ENCODE assay signal across 25 mouse cellular contexts in the genomic region with DNA sequence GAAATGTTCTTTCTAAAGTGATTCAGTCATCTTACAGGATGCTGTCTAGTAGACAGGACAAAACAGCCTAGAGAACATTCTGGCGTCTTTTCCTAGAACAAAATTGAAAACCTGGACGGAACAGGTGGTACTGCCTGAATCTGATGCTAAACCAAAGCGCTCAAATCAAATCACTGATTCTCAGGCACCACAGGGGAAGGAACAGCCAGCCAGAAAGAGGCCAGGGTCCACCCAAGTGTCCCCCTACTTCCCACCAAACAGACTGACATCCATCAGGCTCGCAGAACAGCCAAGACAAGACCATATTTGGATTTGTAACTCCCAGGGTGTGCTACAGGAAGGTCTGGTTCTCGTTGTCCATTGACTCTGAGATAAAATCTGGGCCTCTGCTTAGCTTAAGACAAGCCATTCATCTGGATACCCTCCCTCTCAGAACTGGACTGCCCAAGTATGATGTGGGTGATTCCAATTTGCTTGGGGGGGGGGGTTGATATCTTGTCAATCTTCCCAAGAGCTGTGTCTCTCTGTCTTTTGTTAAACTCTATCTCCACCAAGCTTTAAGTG.
DNase-seq lines count a peak whose midpoint lies in the region; ATAC-seq lines count a peak whose summit lies in the region.
"Had no signal": no experiment of that assay in that cellular context is flagged by ENCODE, and none has a peak within 500 bp of the region (broad histone marks: within the 10 kb centered on the region; RNA-seq: fewer than 3 reads in every experiment).

No protein-coding gene starts in this region.

- ATAC-seq in embryonic facial prominence, embryonic 11.5 days (replicated peaks; ENCODE audit: insufficient number of reproducible peaks, low FRiP score, low TSS enrichment, low read depth) = no peak
- 0 out of 2 replicates have a peak, but pooled peaks have one; percentile 6 for ATAC-seq in heart, embryonic 14.5 days (ENCODE audit: insufficient number of reproducible peaks, insufficient read depth, low FRiP score, low read depth)
- no peak for ATAC-seq in midbrain, embryonic 11.5 days (ENCODE audit: low FRiP score)
- ATAC-seq in midbrain, embryonic 16.5 days = no peak
- ATAC-seq: activated CD4-positive, CD25-positive, alpha-beta regulatory T cell, adult 4 months; CD4-positive, CD25-positive, alpha-beta regulatory T cell, adult 4 months; forebrain, embryonic 15.5 days; hindbrain, embryonic 16.5 days; intestine, postnatal 0 days had no signal

- no peaks in the 10 kb centered on the region for H3K9me3 ChIP-seq in embryonic facial prominence, embryonic 11.5 days (replicated peaks; ENCODE audit: control insufficient read depth, low read length)
- H3K9me3 ChIP-seq in embryonic facial prominence, embryonic 10.5 days = no peaks in the 10 kb centered on the region
- no peaks in the 10 kb centered on the region for H3K9me3 ChIP-seq in heart, embryonic 14.5 days (ENCODE audit: control insufficient read depth, low read length)
- H3K9me3 ChIP-seq in midbrain, embryonic 11.5 days (ENCODE audit: control insufficient read depth, low read length) = no peaks in the 10 kb centered on the region
- H3K9me3 ChIP-seq in midbrain, embryonic 16.5 days (replicated peaks; ENCODE audit: control insufficient read depth, low read length, poor library complexity, severe bottlenecking) = no peaks in the 10 kb centered on the region
- H3K9me3 ChIP-seq: embryonic facial prominence, embryonic 13.5 days; forebrain, embryonic 12.5 days; forebrain, embryonic 15.5 days; heart, embryonic 15.5 days; hindbrain, embryonic 10.5 days; hindbrain, embryonic 13.5 days had no signal

- H3K36me3 ChIP-seq in embryonic facial prominence, embryonic 11.5 days (replicated peaks; ENCODE audit: control insufficient read depth, insufficient read depth, low read depth, low read length) = no peaks in the 10 kb centered on the region
- no peaks in the 10 kb centered on the region for H3K36me3 ChIP-seq in embryonic facial prominence, embryonic 10.5 days (replicated peaks)
- no peaks in the 10 kb centered on the region for H3K36me3 ChIP-seq in heart, embryonic 14.5 days (ENCODE audit: control insufficient read depth, insufficient read depth, low read length)
- no peaks in the 10 kb centered on the region for H3K36me3 ChIP-seq in midbrain, embryonic 11.5 days (ENCODE audit: control insufficient read depth, insufficient read depth, low read length)
- H3K36me3 ChIP-seq in midbrain, embryonic 16.5 days (ENCODE audit: control insufficient read depth, insufficient read depth, low read length) = no peaks in the 10 kb centered on the region
- H3K36me3 ChIP-seq: embryonic facial prominence, embryonic 13.5 days; forebrain, embryonic 12.5 days; forebrain, embryonic 15.5 days; heart, embryonic 15.5 days; hindbrain, embryonic 10.5 days; hindbrain, embryonic 13.5 days had no signal

- H3K27ac ChIP-seq in embryonic facial prominence, embryonic 11.5 days (replicated peaks; ENCODE audit: low read depth, low read length) = no peak overlapping the region
- no peak overlapping the region for H3K27ac ChIP-seq in embryonic facial prominence, embryonic 10.5 days (replicated peaks)
- H3K27ac ChIP-seq in heart, embryonic 14.5 days (replicated peaks in 1 of 2; ENCODE audit: control insufficient read depth in 1 of 2, insufficient read depth in 1 of 2, low read depth in 2 of 2, low read length in 2 of 2) = no peak overlapping the region
- H3K27ac ChIP-seq in midbrain, embryonic 11.5 days (ENCODE audit: low read depth, low read length) = no peak overlapping the region
- H3K27ac ChIP-seq in midbrain, embryonic 16.5 days (ENCODE audit: low read length) = no peak overlapping the region
- H3K27ac ChIP-seq: embryonic facial prominence, embryonic 13.5 days; forebrain, embryonic 12.5 days; forebrain, embryonic 15.5 days; heart, embryonic 15.5 days; hindbrain, embryonic 10.5 days; hindbrain, embryonic 13.5 days had no signal

- no peak overlapping the region for H3K9ac ChIP-seq in embryonic facial prominence, embryonic 11.5 days (replicated peaks; ENCODE audit: low read length)
- H3K9ac ChIP-seq in heart, embryonic 14.5 days (ENCODE audit: low read length) = no peak overlapping the region
- no peak overlapping the region for H3K9ac ChIP-seq in midbrain, embryonic 11.5 days (ENCODE audit: low read length)
- no peak overlapping the region for H3K9ac ChIP-seq in midbrain, embryonic 16.5 days (ENCODE audit: low read depth, low read length)
- H3K9ac ChIP-seq: embryonic facial prominence, embryonic 13.5 days; forebrain, embryonic 12.5 days; forebrain, embryonic 15.5 days; heart, embryonic 15.5 days; hindbrain, embryonic 13.5 days had no signal

- H3K4me1 ChIP-seq in embryonic facial prominence, embryonic 11.5 days (ENCODE audit: control insufficient read depth, insufficient read depth, low read length) = no peaks in the 10 kb centered on the region
- H3K4me1 ChIP-seq in embryonic facial prominence, embryonic 10.5 days = peaks cover 3% of the 10 kb centered on the region; the same call in 1 of the 2 replicates
- H3K4me1 ChIP-seq in heart, embryonic 14.5 days (ENCODE audit: control insufficient read depth in 2 of 2, insufficient read depth in 2 of 2, low read length in 2 of 2) = peaks cover 0 to 4% of the 10 kb centered on the region in 2 experiments; a peak in 2 of 4 replicates
- no peaks in the 10 kb centered on the region for H3K4me1 ChIP-seq in midbrain, embryonic 11.5 days (ENCODE audit: control insufficient read depth, insufficient read depth, low read length)
- no peaks in the 10 kb centered on the region for H3K4me1 ChIP-seq in midbrain, embryonic 16.5 days (ENCODE audit: control insufficient read depth, insufficient read depth, low read length)
- H3K4me1 ChIP-seq: forebrain, embryonic 12.5 days; forebrain, embryonic 15.5 days; heart, embryonic 15.5 days; hindbrain, embryonic 10.5 days had no signal

- WGBS in embryonic facial prominence, embryonic 11.5 days = 77% methylated on average over 5 of the region's 5 CpGs
- 71% methylated on average over 5 of the region's 5 CpGs for WGBS in embryonic facial prominence, embryonic 10.5 days
- WGBS in heart, embryonic 14.5 days = 50% methylated on average over 5 of the region's 5 CpGs
- WGBS in midbrain, embryonic 11.5 days = 87% methylated on average over 5 of the region's 5 CpGs
- 82% methylated on average over 5 of the region's 5 CpGs for WGBS in midbrain, embryonic 16.5 days

- peak; percentile 10 for DNase-seq in embryonic facial prominence, embryonic 11.5 days (ENCODE audit: low spot score)
- DNase-seq in embryonic facial prominence, embryonic 10.5 days (ENCODE audit: low spot score) = no peak
- DNase-seq in heart, adult 8-10 months (ENCODE audit: low spot score) = no peak
- DNase-seq in midbrain, embryonic 11.5 days (ENCODE audit: low spot score, missing footprints) = peak; percentile 80
- DNase-seq: adrenal gland, adult 8-10 months; adrenal gland, postnatal 25 days; cerebellum, adult 11-12 months; cerebellum, adult 9-10 months; gastrocnemius, postnatal 25 days; heart, postnatal 10 days; heart, postnatal 36 days; kidney, adult 2 months had no signal

- no peak overlapping the region for H3K4me3 ChIP-seq in embryonic facial prominence, embryonic 11.5 days (ENCODE audit: low read depth, low read length)
- H3K4me3 ChIP-seq in embryonic facial prominence, embryonic 10.5 days = no peak overlapping the region
- H3K4me3 ChIP-seq in heart, embryonic 14.5 days (ENCODE audit: control insufficient read depth in 1 of 2, insufficient read depth in 1 of 2, low read depth in 1 of 2, low read length in 2 of 2) = no peak overlapping the region
- no peak overlapping the region for H3K4me3 ChIP-seq in midbrain, embryonic 11.5 days (ENCODE audit: low read depth, low read length)
- H3K4me3 ChIP-seq in midbrain, embryonic 16.5 days (ENCODE audit: low read depth, low read length) = no peak overlapping the region
- H3K4me3 ChIP-seq: embryonic facial prominence, embryonic 13.5 days; erythroblast, embryonic 14.5 days; forebrain, embryonic 12.5 days; forebrain, embryonic 15.5 days; heart, embryonic 15.5 days; hindbrain, embryonic 10.5 days; hindbrain, embryonic 13.5 days had no signal

- H3K27me3 ChIP-seq in embryonic facial prominence, embryonic 11.5 days (ENCODE audit: control insufficient read depth, insufficient read depth, low read length) = no peaks in the 10 kb centered on the region
- no peaks in the 10 kb centered on the region for H3K27me3 ChIP-seq in embryonic facial prominence, embryonic 10.5 days (replicated peaks; ENCODE audit: low read depth, poor library complexity, severe bottlenecking)
- no peaks in the 10 kb centered on the region for H3K27me3 ChIP-seq in heart, embryonic 14.5 days (ENCODE audit: control insufficient read depth, insufficient read depth, low read length)
- H3K27me3 ChIP-seq in midbrain, embryonic 11.5 days (ENCODE audit: control insufficient read depth, insufficient read depth, low read length) = no peaks in the 10 kb centered on the region
- no peaks in the 10 kb centered on the region for H3K27me3 ChIP-seq in midbrain, embryonic 16.5 days (ENCODE audit: control insufficient read depth, insufficient read depth, low read depth, low read length)
- H3K27me3 ChIP-seq: embryonic facial prominence, embryonic 13.5 days; forebrain, embryonic 12.5 days; forebrain, embryonic 15.5 days; heart, embryonic 15.5 days; hindbrain, embryonic 13.5 days had no signal

- H3K4me2 ChIP-seq in embryonic facial prominence, embryonic 11.5 days (ENCODE audit: low read depth, low read length) = no peak overlapping the region
- H3K4me2 ChIP-seq in heart, embryonic 14.5 days (ENCODE audit: low read length) = no peak overlapping the region
- no peak overlapping the region for H3K4me2 ChIP-seq in midbrain, embryonic 11.5 days
- H3K4me2 ChIP-seq in midbrain, embryonic 16.5 days (ENCODE audit: low read length) = no peak overlapping the region
- H3K4me2 ChIP-seq: embryonic facial prominence, embryonic 13.5 days; forebrain, embryonic 12.5 days; forebrain, embryonic 15.5 days; heart, embryonic 15.5 days; hindbrain, embryonic 13.5 days had no signal

Comparison
In these comparisons a context has a peak if more than half of its experiments do, and no peak if none do; other contexts are left out.
1. DNase-seq: peak in embryonic facial prominence, embryonic 11.5 days (single experiment) and midbrain, embryonic 11.5 days (single experiment); none in embryonic facial prominence, embryonic 10.5 days (single experiment) and heart, adult 8-10 months (single experiment).